Mouse (Mus musculus): ENCODE measurements at regions not wholly inside any gene's neighbourhood (a gene's known extent, or its start where the extent isn't known, plus 50 kb on each side); places are given as distances from the start of the nearest gene placed in this dataset.

DNA sequence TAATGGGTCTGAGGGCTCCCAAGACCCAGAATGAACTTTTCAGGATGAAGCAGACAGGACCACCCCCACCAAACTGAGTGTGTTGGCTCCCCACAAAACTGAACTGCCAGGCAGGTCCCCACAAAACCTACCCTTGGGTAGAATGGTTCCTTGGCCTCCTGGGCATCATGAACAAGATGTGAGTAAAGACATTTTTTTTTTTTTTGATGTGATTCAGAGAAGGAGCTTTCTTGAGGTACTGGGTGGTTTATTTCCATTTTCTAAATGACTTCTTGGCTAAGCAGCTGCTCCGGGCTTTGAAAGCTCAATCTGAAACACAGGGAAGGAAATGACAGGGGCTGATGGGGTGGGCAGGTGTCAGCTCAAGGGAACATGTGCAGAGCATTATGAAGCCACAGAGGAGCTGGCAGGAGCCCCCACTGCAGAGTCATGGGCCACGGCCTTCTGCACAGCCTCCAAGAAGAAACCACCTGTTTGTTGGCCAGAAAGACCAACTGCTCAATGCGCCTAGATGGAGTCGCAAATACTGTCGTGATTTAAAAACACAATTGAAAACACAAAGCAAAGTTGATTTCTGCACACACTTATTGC lies 86.2 kb upstream of the Rreb1 start:
- Histone ChIP-seq H3K4me2 (ENCODE audit: low read depth, low read length) (no peak overlapping the region), H3K36me3 (ENCODE audit: control insufficient read depth, insufficient read depth, low read length) (no peaks in the 10 kb centered on the region), H3K9ac (ENCODE audit: low read length) (no peak overlapping the region), H3K4me3 (replicated peaks; ENCODE audit: low read length) (no peak overlapping the region), H3K4me1 (ENCODE audit: control insufficient read depth, insufficient read depth, low read length) (no peaks in the 10 kb centered on the region), H3K27me3 (ENCODE audit: control insufficient read depth, insufficient read depth, low read length) (no peaks in the 10 kb centered on the region), H3K27ac (ENCODE audit: low read length) (no peak overlapping the region), H3K9me3 (replicated peaks; ENCODE audit: control insufficient read depth, low read length) (no peaks in the 10 kb centered on the region)
- no peak for ATAC-seq (ENCODE audit: insufficient read depth, low FRiP score)
- 81% methylated on average over 5 of the region's 5 CpGs for WGBS

DNA sequence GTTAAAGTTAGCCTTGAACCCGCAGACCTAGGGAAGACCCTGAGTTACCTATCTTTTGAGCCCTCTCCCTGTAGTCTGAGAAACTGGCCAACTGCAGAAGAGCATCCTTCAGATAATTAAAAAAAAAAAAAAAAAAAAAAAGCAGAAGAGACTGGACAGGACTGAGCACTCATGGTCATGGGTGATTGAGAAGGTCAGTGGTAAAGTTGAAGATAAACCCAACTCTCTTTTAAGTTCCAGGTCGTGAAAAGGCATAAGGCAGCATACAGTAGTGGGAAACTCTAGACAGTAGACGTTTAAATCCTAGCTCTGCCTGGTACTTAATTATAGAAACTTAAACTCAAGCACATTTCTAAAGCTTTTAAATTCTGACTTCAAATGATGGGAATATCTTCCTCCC lies 84.6 kb upstream of the Rreb1 start:
- Histone ChIP-seq H3K4me2 (ENCODE audit: low read depth, low read length) (no peak overlapping the region), H3K4me3 (replicated peaks; ENCODE audit: low read length) (no peak overlapping the region), H3K36me3 (ENCODE audit: control insufficient read depth, insufficient read depth, low read length) (no peaks in the 10 kb centered on the region), H3K9me3 (replicated peaks; ENCODE audit: control insufficient read depth, low read length) (no peaks in the 10 kb centered on the region), H3K27ac (ENCODE audit: low read length) (no peak overlapping the region), H3K9ac (ENCODE audit: low read length) (no peak overlapping the region), H3K27me3 (ENCODE audit: control insufficient read depth, insufficient read depth, low read length) (no peaks in the 10 kb centered on the region), H3K4me1 (ENCODE audit: control insufficient read depth, insufficient read depth, low read length) (no peaks in the 10 kb centered on the region)
- no peak for ATAC-seq (ENCODE audit: insufficient read depth, low FRiP score)
- WGBS, result 81% methylated on average over 3 of the region's 3 CpGs

DNA sequence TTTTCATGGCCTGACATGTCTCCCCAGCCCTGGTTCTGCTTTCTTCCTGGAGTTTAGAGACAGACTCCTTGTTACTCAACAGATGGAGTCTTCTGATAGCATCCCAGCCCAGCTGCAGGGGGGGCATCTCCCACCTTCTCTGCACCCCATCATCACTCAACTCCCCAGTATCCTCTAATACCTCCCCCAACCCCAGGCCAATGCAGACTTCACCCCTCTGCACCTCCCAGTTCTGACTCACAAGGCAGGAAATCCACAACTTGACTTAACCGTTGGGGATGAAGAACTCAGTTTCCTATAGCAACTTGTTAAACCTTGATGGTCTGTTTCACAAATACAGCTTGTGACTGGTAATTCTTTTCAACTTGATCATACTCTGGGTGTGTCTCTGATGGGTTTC lies 73.7 kb upstream of the Rreb1 start:
- 68% methylated on average over 1 of the region's 1 CpGs for WGBS
- H3K4me2 ChIP-seq (ENCODE audit: low read depth, low read length), result no peak overlapping the region
- H3K27me3 ChIP-seq (ENCODE audit: control insufficient read depth, insufficient read depth, low read length), result no peaks in the 10 kb centered on the region
- no peaks in the 10 kb centered on the region for H3K36me3 ChIP-seq (ENCODE audit: control insufficient read depth, insufficient read depth, low read length)
- H3K27ac ChIP-seq (ENCODE audit: low read length), result no peak overlapping the region
- no peaks in the 10 kb centered on the region for H3K4me1 ChIP-seq (ENCODE audit: control insufficient read depth, insufficient read depth, low read length)
- no peak overlapping the region for H3K4me3 ChIP-seq (replicated peaks; ENCODE audit: low read length)
- no peak for ATAC-seq (ENCODE audit: insufficient read depth, low FRiP score)
- H3K9ac ChIP-seq (ENCODE audit: low read length), result no peak overlapping the region
- H3K9me3 ChIP-seq (replicated peaks; ENCODE audit: control insufficient read depth, low read length), result no peaks in the 10 kb centered on the region

DNA sequence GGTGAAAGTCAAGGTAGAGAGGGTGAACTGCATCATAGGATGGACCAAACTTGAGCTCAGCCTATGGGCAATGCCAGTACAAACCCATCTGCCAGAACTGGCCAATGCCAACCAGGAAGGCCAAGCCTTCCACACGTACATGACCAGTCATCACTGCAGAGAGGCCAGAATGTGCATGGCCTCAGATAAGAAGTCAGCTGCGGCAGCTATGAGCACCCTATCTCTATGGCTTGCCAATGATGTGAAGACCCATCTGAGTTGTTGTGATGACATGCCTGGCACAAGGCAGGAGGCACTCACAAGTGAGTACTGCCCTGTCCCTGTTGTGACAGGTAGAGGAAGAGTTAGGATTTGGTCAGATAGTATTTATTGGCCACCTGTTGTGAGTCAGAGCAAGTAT lies 72.7 kb upstream of the Rreb1 start:
- Histone ChIP-seq H3K4me3 (replicated peaks; ENCODE audit: low read length) (no peak overlapping the region), H3K9me3 (replicated peaks; ENCODE audit: control insufficient read depth, low read length) (no peaks in the 10 kb centered on the region), H3K4me2 (ENCODE audit: low read depth, low read length) (no peak overlapping the region), H3K27me3 (ENCODE audit: control insufficient read depth, insufficient read depth, low read length) (no peaks in the 10 kb centered on the region), H3K4me1 (ENCODE audit: control insufficient read depth, insufficient read depth, low read length) (no peaks in the 10 kb centered on the region), H3K36me3 (ENCODE audit: control insufficient read depth, insufficient read depth, low read length) (no peaks in the 10 kb centered on the region), H3K9ac (ENCODE audit: low read length) (no peak overlapping the region), H3K27ac (ENCODE audit: low read length) (no peak overlapping the region)
- WGBS, result 82% methylated on average over 2 of the region's 2 CpGs
- ATAC-seq (ENCODE audit: insufficient read depth, low FRiP score), result no peak

DNA sequence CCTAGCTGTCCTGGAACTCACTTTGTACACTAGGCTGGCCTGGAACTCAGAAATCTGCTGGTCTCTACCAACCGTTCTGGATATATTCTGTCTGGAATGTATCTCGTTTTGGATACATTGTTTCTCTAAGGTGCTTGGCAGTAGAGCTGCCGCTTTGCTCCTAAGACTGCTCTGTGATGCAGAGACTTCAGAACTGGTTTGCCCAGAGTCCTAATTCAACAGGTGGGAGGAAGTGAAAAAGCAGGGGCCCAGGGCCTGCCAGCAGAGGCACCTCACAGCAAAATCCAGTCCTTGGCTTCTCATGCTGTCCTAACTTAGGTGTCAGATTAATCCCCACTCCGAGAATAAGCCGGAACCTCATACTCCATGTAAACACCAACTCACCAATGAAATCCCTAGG lies 67.3 kb upstream of the Rreb1 start:
- no peak overlapping the region for H3K27ac ChIP-seq (ENCODE audit: low read length)

DNA sequence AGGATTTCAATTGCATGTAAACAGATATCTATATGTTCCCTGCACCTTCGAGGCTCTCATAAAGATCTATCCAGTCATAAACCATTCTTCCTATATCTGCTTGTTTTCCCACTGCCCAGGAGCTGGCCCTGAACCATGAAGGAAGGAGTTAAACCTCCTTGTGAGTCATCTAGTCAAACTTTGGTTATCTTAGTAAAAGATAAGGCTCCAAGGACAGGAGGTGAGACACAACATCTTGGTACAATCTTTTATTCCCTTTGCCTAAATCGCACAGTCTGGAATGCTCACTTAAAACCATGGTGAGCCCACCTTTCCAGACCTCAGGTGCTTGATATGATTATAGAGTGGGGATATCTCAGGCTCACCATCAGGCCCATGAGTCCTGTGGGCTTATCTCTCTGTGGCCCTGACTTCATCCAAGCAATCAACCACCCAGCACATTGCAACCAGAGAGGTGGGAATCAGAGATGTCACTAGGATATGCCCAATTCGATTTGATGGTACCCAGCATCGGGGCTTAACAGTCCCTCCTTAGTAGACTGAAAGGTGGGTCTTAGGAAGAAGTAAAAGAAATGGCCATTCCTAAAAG lies 65.2 kb upstream of the Rreb1 start:
- no peak overlapping the region for H3K9ac ChIP-seq (ENCODE audit: low read length)
- H3K4me1 ChIP-seq (ENCODE audit: control insufficient read depth, insufficient read depth, low read length), result peaks cover 5% of the 10 kb centered on the region; the same call in 1 of the 2 replicates
- H3K4me3 ChIP-seq (replicated peaks; ENCODE audit: low read length), result no peak overlapping the region
- no peak for ATAC-seq (ENCODE audit: insufficient read depth, low FRiP score)
- no peaks in the 10 kb centered on the region for H3K36me3 ChIP-seq (ENCODE audit: control insufficient read depth, insufficient read depth, low read length)
- 63% methylated on average over 4 of the region's 4 CpGs for WGBS
- H3K9me3 ChIP-seq (replicated peaks; ENCODE audit: control insufficient read depth, low read length), result no peaks in the 10 kb centered on the region
- H3K27ac ChIP-seq (ENCODE audit: low read length), result no peak overlapping the region
- H3K4me2 ChIP-seq (ENCODE audit: low read depth, low read length), result no peak overlapping the region
- H3K27me3 ChIP-seq (ENCODE audit: control insufficient read depth, insufficient read depth, low read length), result no peaks in the 10 kb centered on the region

More for the DNA sequence above, 67.3 kb upstream of the Rreb1 start:
- Histone ChIP-seq H3K4me2 (ENCODE audit: low read depth, low read length) (no peak overlapping the region), H3K27me3 (ENCODE audit: control insufficient read depth, insufficient read depth, low read length) (no peaks in the 10 kb centered on the region), H3K9me3 (replicated peaks; ENCODE audit: control insufficient read depth, low read length) (no peaks in the 10 kb centered on the region), H3K4me3 (replicated peaks; ENCODE audit: low read length) (no peak overlapping the region), H3K4me1 (ENCODE audit: control insufficient read depth, insufficient read depth, low read length) (peaks cover 5% of the 10 kb centered on the region; the same call in 1 of the 2 replicates), H3K9ac (ENCODE audit: low read length) (no peak overlapping the region), H3K36me3 (ENCODE audit: control insufficient read depth, insufficient read depth, low read length) (no peaks in the 10 kb centered on the region)
- no peak for ATAC-seq (ENCODE audit: insufficient read depth, low FRiP score)
- WGBS, result 68% methylated on average over 5 of the region's 5 CpGs

DNA sequence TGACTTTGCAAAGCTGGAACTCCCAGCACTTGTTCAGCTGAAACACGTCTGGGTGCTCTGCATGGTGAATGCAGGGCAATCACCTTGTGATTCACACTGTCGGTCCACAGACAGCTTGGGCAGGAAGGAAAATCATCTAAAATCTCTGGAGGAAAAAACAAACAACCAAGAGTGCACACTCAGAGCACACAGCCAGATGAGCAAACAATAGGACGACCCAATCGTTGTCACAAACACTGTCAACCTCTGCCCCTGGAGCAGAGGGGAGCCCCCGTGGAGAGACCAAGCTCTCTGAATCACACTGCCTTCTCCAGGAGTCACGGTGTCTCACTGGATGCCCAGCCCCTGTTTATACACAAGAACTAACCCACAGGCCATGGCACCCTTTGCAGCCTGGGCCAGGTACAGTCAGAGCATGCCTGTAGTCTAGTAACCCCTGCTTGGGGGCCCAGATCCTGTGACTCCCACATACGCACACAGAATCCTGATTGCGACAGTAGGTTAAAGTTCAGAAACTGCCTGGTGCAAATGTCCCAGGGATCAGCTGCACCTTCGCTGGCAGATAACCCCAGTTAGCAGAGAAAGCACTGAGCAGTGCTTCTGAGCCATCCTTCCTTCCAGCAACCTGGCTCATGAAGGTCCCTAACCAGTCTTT lies 63.0 kb upstream of the Rreb1 start:
- H3K4me1 ChIP-seq (ENCODE audit: control insufficient read depth, insufficient read depth, low read length), result peaks cover 5% of the 10 kb centered on the region; the same call in 1 of the 2 replicates
- peak; percentile 79 for ATAC-seq (ENCODE audit: insufficient read depth, low FRiP score)
- peak overlapping the region; percentile 69 for H3K27ac ChIP-seq (ENCODE audit: low read length)
- WGBS, result 41% methylated on average over 9 of the region's 9 CpGs
- H3K36me3 ChIP-seq (ENCODE audit: control insufficient read depth, insufficient read depth, low read length), result no peaks in the 10 kb centered on the region
- H3K27me3 ChIP-seq (ENCODE audit: control insufficient read depth, insufficient read depth, low read length), result no peaks in the 10 kb centered on the region
- H3K4me2 ChIP-seq (ENCODE audit: low read depth, low read length), result no peak overlapping the region
- no peaks in the 10 kb centered on the region for H3K9me3 ChIP-seq (replicated peaks; ENCODE audit: control insufficient read depth, low read length)
- no peak overlapping the region for H3K4me3 ChIP-seq (replicated peaks; ENCODE audit: low read length)
- H3K9ac ChIP-seq (ENCODE audit: low read length), result no peak overlapping the region

DNA sequence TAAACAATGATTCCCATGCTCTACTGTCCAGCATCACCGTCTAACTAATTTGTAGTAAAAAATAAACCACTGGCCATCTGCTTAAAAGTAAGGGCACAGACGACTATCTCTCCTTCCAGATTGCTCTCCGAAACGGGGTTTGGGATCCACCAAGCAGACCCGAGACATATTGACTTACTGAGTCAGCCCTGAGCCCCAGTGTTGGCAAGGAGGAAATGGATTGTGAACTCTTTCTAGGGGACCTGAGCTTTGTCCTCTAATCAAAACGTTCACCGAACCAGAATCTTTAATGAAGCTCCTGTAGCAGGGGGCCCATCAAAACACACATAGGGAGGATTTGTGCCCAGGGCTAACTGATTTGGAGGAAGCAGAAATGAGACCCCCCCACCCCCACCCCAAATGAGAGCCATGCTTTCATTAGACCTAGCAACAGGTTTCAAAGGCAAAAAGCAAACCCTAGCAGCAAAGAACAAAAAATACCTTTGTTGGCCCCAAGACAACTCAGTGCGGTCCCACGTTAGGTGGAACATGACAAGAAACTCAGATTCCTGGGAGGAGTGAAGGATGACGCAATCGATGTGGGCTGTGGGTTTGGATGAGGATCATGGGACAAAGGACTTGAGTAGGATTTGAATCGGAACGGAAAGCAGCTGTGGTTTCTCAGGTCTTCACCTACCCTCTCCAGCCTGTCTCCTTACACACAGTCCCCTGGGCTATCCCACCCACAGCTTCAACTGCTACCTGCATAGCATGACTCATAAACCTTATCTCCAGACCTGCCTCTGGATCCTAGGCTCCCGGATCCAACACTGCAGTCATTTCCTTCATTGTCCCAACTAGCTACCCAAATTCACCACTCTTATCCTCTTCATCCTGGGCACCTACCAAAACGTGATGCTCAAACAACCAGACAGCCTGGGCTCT lies 62.2 kb upstream of the Rreb1 start:
- Histone ChIP-seq H3K9ac (ENCODE audit: low read length) (no peak overlapping the region), H3K4me1 (ENCODE audit: control insufficient read depth, insufficient read depth, low read length) (peaks cover 5% of the 10 kb centered on the region; the same call in 1 of the 2 replicates), H3K4me2 (ENCODE audit: low read depth, low read length) (no peak overlapping the region), H3K27ac (ENCODE audit: low read length) (peak overlapping the region; percentile 69), H3K9me3 (replicated peaks; ENCODE audit: control insufficient read depth, low read length) (no peaks in the 10 kb centered on the region), H3K27me3 (ENCODE audit: control insufficient read depth, insufficient read depth, low read length) (no peaks in the 10 kb centered on the region), H3K36me3 (ENCODE audit: control insufficient read depth, insufficient read depth, low read length) (no peaks in the 10 kb centered on the region), H3K4me3 (replicated peaks; ENCODE audit: low read length) (no peak overlapping the region)
- WGBS, result 64% methylated on average over 15 of the region's 15 CpGs
- 0 out of 2 replicates have a peak, but pooled peaks have one; percentile 59 for ATAC-seq (ENCODE audit: insufficient read depth, low FRiP score)

DNA sequence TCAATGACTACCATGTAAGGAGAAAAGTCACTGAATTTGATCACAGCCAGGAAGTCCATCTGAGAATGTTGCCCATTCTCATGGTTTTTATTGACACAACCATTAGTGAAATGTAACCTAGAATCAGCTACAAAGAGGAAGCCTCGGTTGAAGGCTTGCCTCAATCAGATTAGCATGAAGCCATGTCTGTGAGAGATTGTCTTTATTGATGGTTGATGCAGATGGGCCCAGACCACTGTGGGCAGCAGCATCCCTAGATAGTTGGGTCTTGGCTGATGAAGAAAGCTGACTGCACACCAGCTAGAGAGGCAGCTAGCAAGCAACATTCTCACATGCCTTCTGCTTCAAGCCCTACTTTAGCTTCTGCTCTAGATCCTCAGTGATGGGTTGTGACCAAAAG lies 60.4 kb upstream of the Rreb1 start:
- H3K4me3 ChIP-seq (replicated peaks; ENCODE audit: low read length), result no peak overlapping the region
- WGBS, result 69% methylated on average over 1 of the region's 1 CpGs

More for the DNA sequence above, 60.4 kb upstream of the Rreb1 start:
- Histone ChIP-seq H3K9me3 (replicated peaks; ENCODE audit: control insufficient read depth, low read length) (no peaks in the 10 kb centered on the region), H3K4me2 (ENCODE audit: low read depth, low read length) (no peak overlapping the region), H3K27ac (ENCODE audit: low read length) (no peak overlapping the region), H3K36me3 (ENCODE audit: control insufficient read depth, insufficient read depth, low read length) (no peaks in the 10 kb centered on the region), H3K9ac (ENCODE audit: low read length) (no peak overlapping the region), H3K27me3 (ENCODE audit: control insufficient read depth, insufficient read depth, low read length) (no peaks in the 10 kb centered on the region), H3K4me1 (ENCODE audit: control insufficient read depth, insufficient read depth, low read length) (peaks cover 5% of the 10 kb centered on the region; the same call in 1 of the 2 replicates)
- ATAC-seq (ENCODE audit: insufficient read depth, low FRiP score), result no peak

Measured in stomach, embryonic 16.5 days (tissue).